Mouse (Mus musculus) CH12.LX (cell line): ENCODE data around the gene Osbpl3. TPM values are rescaled to one million over a fixed set of nuclear protein-coding genes. Genes with fewer than 3 reads are reported as not detected.

Experiments
- DNase-seq: peaks from one replicate; pipeline ENCODE4 v3.0.0-alpha.2; 2013; ENCODE audit errors: extremely low read depth
- H3K27ac ChIP-seq: 2 replicates; pipeline ENCODE4 v1.5.1; 2012; ENCODE audit warnings: low read depth, mild to moderate bottlenecking, control low read depth, moderate library complexity; ENCODE audit not compliant: insufficient read depth
- H3K27me3 ChIP-seq: replicated peaks from 2 replicates; pipeline ENCODE3; 2012; ENCODE audit warnings: inconsistent platforms
- H3K36me3 ChIP-seq, 2 experiments: replicated peaks in 1 of 2; 2 replicates each; pipeline versions ENCODE3 to v1.6.1; 2012; ENCODE audit warnings: inconsistent platforms in 1 of 2, low read length in 1 of 2, mild to moderate bottlenecking in 1 of 2, mixed read lengths in 1 of 2, moderate library complexity in 1 of 2; ENCODE audit not compliant: control insufficient read depth in 1 of 2, insufficient read depth in 1 of 2
- H3K4me1 ChIP-seq, 2 experiments: 2 replicates each; pipeline ENCODE4 v1.6.1; 2012; ENCODE audit warnings: inconsistent platforms in 1 of 2, moderate library complexity in 1 of 2; ENCODE audit not compliant: insufficient read depth in 2 of 2, control insufficient read depth in 1 of 2
- H3K4me2 ChIP-seq: 2 replicates; pipeline ENCODE4 v1.6.1; 2012; ENCODE audit warnings: low read depth, mild to moderate bottlenecking, control low read depth; ENCODE audit not compliant: poor library complexity, insufficient read depth, severe bottlenecking
- H3K4me3 ChIP-seq, 3 experiments: fragments of 150-350 bp in 1 of 3; sonication (generic) in 1 of 3; replicated peaks in 1 of 3; 2 replicates each; pipeline versions ENCODE3 to v1.5.1; 2011 to 2012; ENCODE audit warnings: low read depth in 2 of 3, low read length in 2 of 3, mild to moderate bottlenecking in 2 of 3, moderate library complexity in 2 of 3, control low read depth in 1 of 3, improper control_type of control experiment in 1 of 3, inconsistent platforms in 1 of 3, mixed read lengths in 1 of 3; ENCODE audit not compliant: poor library complexity in 1 of 3
- H3K79me2 ChIP-seq: replicated peaks from 2 replicates; pipeline ENCODE4 v1.6.1; 2012; ENCODE audit warnings: mild to moderate bottlenecking, moderate library complexity; ENCODE audit not compliant: control insufficient read depth, poor library complexity, insufficient read depth, severe bottlenecking; ENCODE audit errors: extremely low read depth
- H3K9ac ChIP-seq: 2 replicates; pipeline ENCODE4 v1.6.1; 2012; ENCODE audit warnings: low read depth, mild to moderate bottlenecking, control low read depth, moderate library complexity; ENCODE audit not compliant: insufficient read depth
- H3K9me3 ChIP-seq: replicated peaks from 2 replicates; pipeline ENCODE3; 2012; ENCODE audit warnings: low read length, inconsistent platforms, mixed read lengths
- BHLHE40 ChIP-seq: IDR thresholded peaks from 2 replicates; pipeline ENCODE4 v1.6.1; 2011; ENCODE audit warnings: mild to moderate bottlenecking, low read depth, low read length, improper control_type of control experiment
- CHD1 ChIP-seq: IDR thresholded peaks from 2 replicates; pipeline ENCODE4 v1.6.1; 2012; ENCODE audit warnings: low read depth, low read length, improper control_type of control experiment, inconsistent platforms
- CTCF ChIP-seq, 2 experiments: IDR thresholded peaks in 1 of 2; conservative IDR thresholded peaks in 1 of 2; 2 replicates each; pipeline ENCODE4 v1.5.1; 2011 to 2012; ENCODE audit warnings: low read depth in 2 of 2, low read length in 2 of 2, improper control_type of control experiment in 1 of 2, inconsistent platforms in 1 of 2, mild to moderate bottlenecking in 1 of 2, moderate library complexity in 1 of 2
- E2F4 ChIP-seq: IDR thresholded peaks from 2 replicates; pipeline ENCODE4 v1.6.1; 2011; ENCODE audit warnings: low read depth, low read length, improper control_type of control experiment; ENCODE audit not compliant: insufficient replicate concordance
- ELF1 ChIP-seq: IDR thresholded peaks from 2 replicates; pipeline ENCODE4 v1.6.1; 2014; ENCODE audit warnings: low read depth, mild to moderate bottlenecking, inconsistent platforms, low read length, improper control_type of control experiment
- EP300 ChIP-seq: IDR thresholded peaks from 2 replicates; pipeline ENCODE4 v1.6.1; 2011; ENCODE audit warnings: low read length, improper control_type of control experiment
- ETS1 ChIP-seq: conservative IDR thresholded peaks from 2 replicates; pipeline ENCODE4 v1.6.1; 2012; ENCODE audit warnings: low read depth, mild to moderate bottlenecking, inconsistent platforms, low read length, improper control_type of control experiment, moderate library complexity
- GABPA ChIP-seq: IDR thresholded peaks from 2 replicates; pipeline ENCODE4 v1.6.1; 2012; ENCODE audit warnings: low read depth, low read length, improper control_type of control experiment, inconsistent platforms; ENCODE audit not compliant: insufficient replicate concordance
- IRF4 ChIP-seq: IDR thresholded peaks from 2 replicates; pipeline ENCODE4 v1.6.1; 2014; ENCODE audit warnings: low read depth, mild to moderate bottlenecking, inconsistent platforms, low read length, improper control_type of control experiment
- JUN ChIP-seq: IDR thresholded peaks from 2 replicates; pipeline ENCODE4 v1.6.1; 2011; ENCODE audit warnings: low read depth, mild to moderate bottlenecking, low read length, improper control_type of control experiment, moderate library complexity; ENCODE audit not compliant: insufficient read depth
- JUND ChIP-seq: conservative IDR thresholded peaks from 2 replicates; pipeline ENCODE4 v1.6.1; 2011; ENCODE audit warnings: low read depth, low read length, improper control_type of control experiment
- KAT2A ChIP-seq: IDR thresholded peaks from 2 replicates; pipeline ENCODE4 v1.6.1; 2012; ENCODE audit warnings: low read length, improper control_type of control experiment, inconsistent platforms; ENCODE audit not compliant: insufficient replicate concordance
- MAFK ChIP-seq: IDR thresholded peaks from 2 replicates; pipeline ENCODE4 v1.6.1; 2011; ENCODE audit warnings: low read length, improper control_type of control experiment; ENCODE audit not compliant: insufficient replicate concordance
- MAX ChIP-seq: IDR thresholded peaks from 2 replicates; pipeline ENCODE4 v1.6.1; 2011; ENCODE audit warnings: low read length, improper control_type of control experiment
- MAZ ChIP-seq: IDR thresholded peaks from 2 replicates; pipeline ENCODE4 v1.6.1; 2012; ENCODE audit warnings: low read depth, mild to moderate bottlenecking, inconsistent platforms, low read length, improper control_type of control experiment, moderate library complexity
- MEF2A ChIP-seq: IDR thresholded peaks from 2 replicates; pipeline ENCODE4 v1.6.1; 2014; ENCODE audit warnings: low read depth, mild to moderate bottlenecking, inconsistent platforms, low read length, improper control_type of control experiment, borderline replicate concordance
- MYC ChIP-seq: IDR thresholded peaks from 2 replicates; pipeline ENCODE4 v1.6.1; 2011; ENCODE audit warnings: low read depth, mild to moderate bottlenecking, improper control_type of control experiment, low read length
- NELFE ChIP-seq: IDR thresholded peaks from 2 replicates; pipeline ENCODE4 v1.6.1; 2011; ENCODE audit warnings: low read depth, low read length, improper control_type of control experiment
- PAX5 ChIP-seq: IDR thresholded peaks from 2 replicates; pipeline ENCODE4 v1.6.1; 2012; ENCODE audit warnings: low read length, inconsistent platforms, mixed read lengths
- POLR2A ChIP-seq: IDR thresholded peaks from 2 replicates; pipeline ENCODE4 v1.6.1; 2011; ENCODE audit warnings: low read depth, mild to moderate bottlenecking, improper control_type of control experiment, low read length
- POLR2AphosphoS2 ChIP-seq: IDR thresholded peaks from 2 replicates; pipeline ENCODE4 v1.6.1; 2011; ENCODE audit warnings: low read depth, low read length, improper control_type of control experiment
- RAD21 ChIP-seq: IDR thresholded peaks from 2 replicates; pipeline ENCODE4 v1.6.1; 2011; ENCODE audit warnings: low read depth, mild to moderate bottlenecking, low read length, improper control_type of control experiment, moderate library complexity
- RCOR1 ChIP-seq: conservative IDR thresholded peaks from 2 replicates; pipeline ENCODE4 v1.6.1; 2012; ENCODE audit warnings: low read depth, mild to moderate bottlenecking, inconsistent platforms, low read length, improper control_type of control experiment
- SIN3A ChIP-seq: IDR thresholded peaks from 2 replicates; pipeline ENCODE4 v1.6.1; 2012; ENCODE audit warnings: low read length, improper control_type of control experiment, inconsistent platforms
- SMC3 ChIP-seq: IDR thresholded peaks from 2 replicates; pipeline ENCODE4 v1.6.1; 2011; ENCODE audit warnings: low read depth, low read length, improper control_type of control experiment
- TBP ChIP-seq: conservative IDR thresholded peaks from 2 replicates; pipeline ENCODE4 v1.6.1; 2011; ENCODE audit warnings: low read depth, low read length, improper control_type of control experiment
- TCF12 ChIP-seq: IDR thresholded peaks from 2 replicates; pipeline ENCODE4 v1.6.1; 2014; ENCODE audit warnings: low read depth, mild to moderate bottlenecking, inconsistent platforms, low read length, improper control_type of control experiment
- UBTF ChIP-seq: IDR thresholded peaks from 2 replicates; pipeline ENCODE4 v1.6.1; 2012; ENCODE audit warnings: low read depth, mild to moderate bottlenecking, inconsistent platforms, low read length, improper control_type of control experiment, moderate library complexity
- USF2 ChIP-seq: conservative IDR thresholded peaks from 2 replicates; pipeline ENCODE4 v1.6.1; 2011; ENCODE audit warnings: low read depth, low read length, improper control_type of control experiment
- ZC3H11A ChIP-seq: IDR thresholded peaks from 2 replicates; pipeline ENCODE4 v1.6.1; 2012; ENCODE audit warnings: low read depth, mild to moderate bottlenecking, inconsistent platforms, low read length, improper control_type of control experiment
- ZKSCAN1 ChIP-seq: IDR thresholded peaks from 2 replicates; pipeline ENCODE4 v1.6.1; 2012; ENCODE audit warnings: low read depth, inconsistent platforms, low read length, improper control_type of control experiment, borderline replicate concordance
- ZMIZ1 ChIP-seq: IDR thresholded peaks from 2 replicates; pipeline ENCODE4 v1.6.1; 2012; ENCODE audit warnings: low read depth, mild to moderate bottlenecking, inconsistent platforms, low read length, improper control_type of control experiment
- dilution Hi-C: fragments of 300-500 bp; cut with MboI; formaldehyde crosslinking; loops from 2 replicates; pipeline ENCODE4 v1.14.3; 2020; ENCODE audit warnings: low sequenced_read_pairs; ENCODE audit not compliant: extremely low pct_unique_long_range_greater_than_20kb, extremely low pct_ligation_motif_present
- in situ Hi-C: fragments of 300-500 bp; cut with MboI; formaldehyde crosslinking; loops from 3 replicates; pipeline ENCODE4 v1.14.3; 2019; ENCODE audit warnings: low sequenced_read_pairs, low pct_ligation_motif_present, low pct_unique_long_range_greater_than_20kb, mixed read lengths
- polyA plus RNA-seq: library from polyadenylated mRNA; unstranded; fragments of >175 nt; gene quantifications from 2 replicates; pipeline ENCODE4 v1.2.1, GENCODE M21; 2012; ENCODE audit warnings: low read depth; ENCODE audit not compliant: insufficient read length
- total RNA-seq, 2 experiments: library from RNA; depleted of rRNA; stranded (reverse); fragments of 300-350 nt in 1 of 2; fragments of >200 nt in 1 of 2; gene quantifications; 2 replicates each; pipeline ENCODE4 v1.2.3; 2012 to 2014

Gene Osbpl3
- total and polyA plus RNA-seq, 3 experiments: 2.2 to 8.1 (median 3.5) TPM

DNA sequence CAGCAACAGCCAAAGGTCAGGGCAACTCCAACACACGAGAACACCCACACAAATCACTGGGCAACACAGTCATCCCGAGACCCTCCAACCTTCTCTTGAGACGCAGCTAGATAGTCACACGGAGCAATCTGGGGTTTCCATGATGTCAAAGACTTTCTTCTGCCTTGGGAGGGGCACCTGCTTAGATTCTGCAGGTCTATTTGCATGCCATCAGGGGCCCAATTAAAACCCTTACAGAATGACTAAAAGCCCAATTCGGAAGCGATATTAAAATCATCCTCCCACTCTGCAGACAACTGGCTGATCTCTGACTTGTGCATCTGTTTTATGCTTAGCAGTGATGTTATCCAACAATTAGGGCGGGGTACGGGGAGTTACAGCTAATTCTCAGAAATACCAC lies 62.0 kb downstream of the Osbpl3 start:
- in situ Hi-C loops: no loop called here
- peaks cover 5 to 27% of the 10 kb centered on the region in 2 experiments; a peak in 3 of 4 replicates for H3K4me1 ChIP-seq
- peak overlapping the region; percentile 4 for H3K9ac ChIP-seq
- no peaks in the 10 kb centered on the region for H3K79me2 ChIP-seq
- no peaks in the 10 kb centered on the region for H3K9me3 ChIP-seq
- no peak overlapping the region for H3K4me3 ChIP-seq
- H3K4me2 ChIP-seq: peak overlapping the region; percentile 75
- peak; percentile 66 for DNase-seq
- no peaks in the 10 kb centered on the region for H3K36me3 ChIP-seq
- H3K27me3 ChIP-seq: no peaks in the 10 kb centered on the region
- TF ChIP-seq TCF12 (peak; percentile 33; the same call in 1 of the 2 replicates), RAD21 (no peak), ZMIZ1 (no peak), IRF4 (peak; percentile 79), ETS1 (peak; percentile 75), SMC3 (no peak), MAX (no peak), KAT2A (no peak), EP300 (peak; percentile 55), MEF2A (peak; percentile 69; the same call in 1 of the 2 replicates), RCOR1 (0 out of 2 replicates have a peak, but pooled peaks have one; percentile 11), JUND (0 out of 2 replicates have a peak, but pooled peaks have one; percentile 12), BHLHE40 (peak; percentile 65), ZKSCAN1 (no peak), SIN3A (0 out of 2 replicates have a peak, but pooled peaks have one; percentile 6), JUN (no peak), TBP (no peak), POLR2A (no peak), E2F4 (no peak)
- TF ChIP-seq, all 38 proteins: peak for 9
- H3K27ac ChIP-seq: peak overlapping the region; percentile 15; the same call in 1 of the 2 replicates
- dilution Hi-C loops: no loop called here

DNA sequence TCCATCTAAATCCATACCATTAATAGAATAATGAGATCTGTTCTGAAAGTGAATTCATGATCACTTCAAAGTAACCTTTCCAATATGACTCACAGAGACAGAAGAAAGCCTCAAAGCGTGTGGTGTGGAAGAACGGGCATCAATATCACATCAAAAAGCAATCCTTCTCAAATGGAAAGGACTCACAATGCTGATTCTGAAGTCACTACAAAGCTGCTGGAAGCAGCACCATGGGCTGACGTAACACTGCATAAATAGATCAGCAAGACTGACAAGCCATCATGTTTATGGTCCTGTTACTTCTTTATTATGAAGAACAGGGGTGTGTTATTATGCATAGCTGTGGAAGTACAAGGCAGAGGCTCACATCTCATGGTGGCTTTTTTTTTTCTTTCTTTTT lies 64.0 kb downstream of the Osbpl3 start:
- Histone ChIP-seq H3K9me3 (no peaks in the 10 kb centered on the region), H3K27ac (no peak overlapping the region), H3K36me3 (no peaks in the 10 kb centered on the region), H3K4me1 (peaks cover 9 to 32% of the 10 kb centered on the region in 2 experiments; a peak in 3 of 4 replicates), H3K9ac (no peak overlapping the region), H3K4me3 (no peak overlapping the region), H3K79me2 (no peaks in the 10 kb centered on the region), H3K27me3 (no peaks in the 10 kb centered on the region), H3K4me2 (no peak overlapping the region)
- dilution Hi-C loops: no loop called here
- TF ChIP-seq NELFE (no peak), ZC3H11A (no peak), SIN3A (no peak), CHD1 (no peak), UBTF (no peak), USF2 (no peak), TCF12 (no peak), PAX5 (no peak), POLR2AphosphoS2 (no peak), MAZ (no peak), MYC (no peak), GABPA (no peak), MAFK (no peak), ZKSCAN1 (no peak), BHLHE40 (no peak), ELF1 (no peak), KAT2A (no peak), CTCF (conservative IDR thresholded peaks at IDR 0.05 in 1 of 2, IDR thresholded peaks at IDR 0.05 in 1 of 2; ENCODE audit: low read depth in 2 of 2, low read length in 2 of 2) (no peak), JUND (no peak), RCOR1 (no peak)
- DNase-seq: no peak
- in situ Hi-C loops: no loop called here
